ENCODE assay signal across 7 mouse cellular contexts in genomic region chr3:27904659-27905330, GRCm38 (mm10). TPM values are rescaled to one million over a fixed set of nuclear protein-coding genes. Genes with fewer than 3 reads are reported as not detected.
A peak's percentile ranks its signal among the peaks of the same experiment; 100 is the strongest.
DNase-seq lines count a peak whose midpoint lies in the region; ATAC-seq lines count a peak whose summit lies in the region.

No protein-coding gene starts in this region.

- H3K27me3 ChIP-seq in heart, embryonic 13.5 days (replicated peaks), result no peaks in the 10 kb centered on the region
- no peaks in the 10 kb centered on the region for H3K27me3 ChIP-seq in stomach, embryonic 14.5 days (ENCODE audit: control insufficient read depth, insufficient read depth, low read length)

- 20% methylated on average over 13 of the region's 13 CpGs for WGBS in heart, embryonic 13.5 days
- 37% methylated on average over 13 of the region's 13 CpGs for WGBS in stomach, embryonic 14.5 days

- H3K27ac ChIP-seq in heart, embryonic 13.5 days (replicated peaks), result peak overlapping the region; percentile 61
- H3K27ac ChIP-seq in stomach, embryonic 14.5 days (ENCODE audit: low read length), result no peak overlapping the region

- 0 out of 2 replicates have a peak, but pooled peaks cover 9% of the 10 kb centered on the region for H3K9me3 ChIP-seq in heart, embryonic 13.5 days
- no peaks in the 10 kb centered on the region; the same call in 1 of the 2 replicates for H3K9me3 ChIP-seq in stomach, embryonic 14.5 days (ENCODE audit: control insufficient read depth, low read depth, low read length)

- peak; percentile 29 for DNase-seq in ovary, adult 18-20 months (ENCODE audit: low spot score)
- DNase-seq in ovary, postnatal 14 days (ENCODE audit: low spot score), result no peak
- peak; percentile 11 for DNase-seq in liver
- DNase-seq in layer of hippocampus, postnatal 10 days (ENCODE audit: low spot score in 2 of 2), result no peak
- no peak for DNase-seq in layer of hippocampus, adult 18-20 months (ENCODE audit: low spot score in 2 of 2)

- peaks cover 22% of the 10 kb centered on the region for H3K4me1 ChIP-seq in heart, embryonic 13.5 days
- H3K4me1 ChIP-seq in stomach, embryonic 14.5 days (ENCODE audit: control insufficient read depth, insufficient read depth, low read length), result 0 out of 2 replicates have a peak, but pooled peaks cover under 1% of the 10 kb centered on the region

- no peak overlapping the region for H3K4me3 ChIP-seq in heart, embryonic 13.5 days
- no peak overlapping the region for H3K4me3 ChIP-seq in stomach, embryonic 14.5 days (ENCODE audit: low read depth, low read length)

- H3K9ac ChIP-seq in heart, embryonic 13.5 days, result 0 out of 2 replicates have a peak overlapping the region, but pooled peaks have one; percentile 21
- no peak overlapping the region for H3K9ac ChIP-seq in stomach, embryonic 14.5 days (replicated peaks; ENCODE audit: low read depth, low read length)

- H3K4me2 ChIP-seq in heart, embryonic 13.5 days, result peak overlapping the region; percentile 6; the same call in 1 of the 2 replicates
- no peak overlapping the region for H3K4me2 ChIP-seq in stomach, embryonic 14.5 days (replicated peaks; ENCODE audit: low read depth, low read length)

- ATAC-seq in heart, embryonic 13.5 days (ENCODE audit: extremely low read depth, insufficient number of reproducible peaks, low FRiP score, low TSS enrichment), result peak; percentile 20; the same call in 1 of the 2 replicates
- peak; percentile 66; the same call in 1 of the 2 replicates for ATAC-seq in stomach, embryonic 14.5 days (ENCODE audit: insufficient number of reproducible peaks, insufficient read depth, low FRiP score, low read depth)

- no peaks in the 10 kb centered on the region for H3K36me3 ChIP-seq in heart, embryonic 13.5 days
- H3K36me3 ChIP-seq in stomach, embryonic 14.5 days (ENCODE audit: control insufficient read depth, insufficient read depth, low read length), result no peaks in the 10 kb centered on the region

RNA-seq across cellular contexts. Expression of gene Tmem212, which starts 8.6 kb away (rescaled TPM):
- not detected in 2 replicates for polyA plus RNA-seq in heart, embryonic 13.5 days (2015; fragmentation: Nextera tagmentation; extraction: Ambion mirVana)
- not detected in 2 replicates for polyA plus RNA-seq in stomach, embryonic 14.5 days (2014; fragmentation: Nextera tagmentation; extraction: Ambion mirVana)
- 1 to 10 TPM; 2.8 to 5.9 TPM for total RNA-seq in layer of hippocampus, postnatal 10 days (2021)
- 1 to 10 TPM; 2.8 to 3.9 TPM for total RNA-seq in layer of hippocampus, adult 18-20 months (2021)

RNA-seq across cellular contexts. Expression of gene Pld1, which starts 33.7 kb away (rescaled TPM):
- polyA plus RNA-seq in heart, embryonic 13.5 days (2015; fragmentation: Nextera tagmentation; extraction: Ambion mirVana), result 4.1 and 6.6 TPM in 2 replicates
- polyA plus RNA-seq in stomach, embryonic 14.5 days (2014; fragmentation: Nextera tagmentation; extraction: Ambion mirVana), result 6.9 and 7.6 TPM in 2 replicates
- total RNA-seq in layer of hippocampus, postnatal 10 days (2021), result 10 to 100 TPM in 1 of 2 experiments, 1 to 10 TPM in 1; 8.7 to 11.6 TPM
- 1 to 10 TPM; 6.8 to 7.2 TPM for total RNA-seq in layer of hippocampus, adult 18-20 months (2021)

Comparison
In these comparisons a context has a peak if more than half of its experiments do, and no peak if none do; other contexts are left out.
1. DNase-seq: peak in ovary, adult 18-20 months (single experiment) and liver (single experiment); none in ovary, postnatal 14 days (single experiment), layer of hippocampus, postnatal 10 days (0 of 2) and layer of hippocampus, adult 18-20 months (0 of 2).